Mouse (Mus musculus) monocyte, adult 2 months (primary cell): ENCODE data around the gene Mx1.

Source experiments
- DNase-seq, 2 experiments: peaks; one replicate each; pipeline ENCODE4 v3.0.0; 2022; ENCODE audit warnings: low spot score in 2 of 2, low read depth in 1 of 2

Mx1 gene

DNA sequence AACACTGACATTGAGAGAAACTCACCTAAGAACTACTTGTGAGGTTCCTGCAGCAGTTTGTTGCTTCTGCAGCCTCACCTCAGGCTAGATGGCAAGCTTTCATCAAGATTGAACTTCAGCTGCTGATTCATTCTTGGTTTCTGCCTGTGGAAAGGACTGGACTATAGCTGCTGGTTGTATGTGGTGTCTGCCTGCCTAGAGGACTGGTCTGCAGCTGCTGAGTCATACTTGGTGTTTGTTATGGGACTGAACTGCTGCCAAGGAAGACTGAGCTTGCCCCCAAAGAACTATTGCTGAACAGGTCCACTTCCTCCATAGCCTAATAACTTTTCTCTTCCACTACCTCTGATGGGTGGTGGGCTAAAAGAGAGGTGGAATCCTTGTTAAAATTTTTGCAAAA is 15.3 kb downstream of the Mx1 start:
- no peak for DNase-seq

DNA sequence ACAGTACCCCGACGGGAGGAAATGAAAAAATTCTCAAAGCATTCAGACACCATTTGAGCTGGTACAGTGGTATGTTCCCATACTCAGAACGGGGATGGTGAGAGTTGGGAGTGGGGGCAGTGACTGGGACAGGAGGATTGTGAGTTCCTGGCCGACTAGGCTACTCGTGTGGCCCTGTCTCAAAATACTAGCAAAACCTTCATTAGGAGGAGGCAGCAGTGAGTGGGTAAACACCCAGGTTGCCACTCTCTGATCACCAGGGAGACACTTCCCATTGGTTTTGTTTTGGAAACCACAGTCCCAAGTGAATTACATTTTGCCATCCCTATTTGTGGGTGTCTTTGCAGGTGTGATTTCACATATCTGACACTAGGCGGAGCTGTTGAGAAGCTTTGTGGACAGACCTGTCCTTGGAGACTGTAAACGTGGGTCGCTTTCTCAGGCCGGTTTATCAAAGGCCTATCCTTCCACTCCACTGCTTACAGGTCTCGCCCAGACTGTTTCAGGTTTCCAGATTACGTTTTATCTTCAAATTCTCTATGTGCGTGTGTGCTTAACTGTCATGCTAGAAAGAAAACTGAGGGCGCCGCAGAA is 18.9 kb downstream of the Mx1 start:
- no peak for DNase-seq

- no peak for DNase-seq
Observed at GRCm38 (mm10) chr16:97441967-97442366, 20.7 kb downstream of the Mx1 start.

GRCm38 (mm10) chr16:97438191-97438590 is 24.5 kb downstream of the Mx1 start:
- DNase-seq: no peak

GRCm38 (mm10) chr16:97437448-97438056 is 25.2 kb downstream of the Mx1 start:
- DNase-seq: no peak

DNA sequence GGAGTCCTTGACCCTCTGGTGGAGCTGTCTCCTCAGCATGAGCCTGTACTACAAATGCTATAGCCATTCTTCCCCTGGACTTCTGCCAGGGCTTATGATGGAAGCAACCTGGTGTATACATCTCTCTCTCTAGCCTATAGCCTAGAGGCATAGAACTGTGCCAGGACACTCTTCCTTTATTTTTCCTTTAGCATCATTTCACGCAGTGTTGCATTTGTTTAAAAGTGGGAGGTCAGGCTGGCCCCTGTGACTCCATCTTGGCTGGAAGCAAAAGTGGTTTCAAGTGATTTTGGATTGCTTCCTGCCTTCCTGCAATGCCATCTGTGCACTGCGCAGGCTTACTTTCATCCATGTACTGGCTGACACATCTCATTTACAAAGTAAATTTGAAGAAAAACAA is 28.5 kb downstream of the Mx1 start:
- no peak for DNase-seq

DNA sequence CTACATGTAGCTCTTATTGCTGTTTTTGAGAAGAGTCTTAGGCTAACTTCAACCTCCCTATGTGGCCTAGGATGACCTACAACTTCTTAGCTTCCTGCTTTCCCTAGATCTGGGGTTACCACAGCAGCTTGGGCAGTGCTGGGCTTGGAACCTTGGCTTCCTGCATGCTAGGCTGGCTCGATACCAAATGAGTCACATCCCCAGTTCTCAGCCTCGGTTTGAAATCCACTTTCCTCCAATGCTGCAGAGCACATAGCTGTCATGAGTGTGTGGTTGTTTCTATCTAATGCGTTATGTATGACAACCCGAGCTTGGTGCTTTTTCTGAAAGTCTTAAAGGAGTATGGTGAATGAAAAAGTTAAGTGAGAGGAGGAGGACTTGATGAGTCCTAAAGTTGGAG is 31.4 kb downstream of the Mx1 start:
- no peak for DNase-seq

GRCm38 (mm10) chr16:97430091-97430490 is 32.6 kb downstream of the Mx1 start:
- DNase-seq: no peak

DNA sequence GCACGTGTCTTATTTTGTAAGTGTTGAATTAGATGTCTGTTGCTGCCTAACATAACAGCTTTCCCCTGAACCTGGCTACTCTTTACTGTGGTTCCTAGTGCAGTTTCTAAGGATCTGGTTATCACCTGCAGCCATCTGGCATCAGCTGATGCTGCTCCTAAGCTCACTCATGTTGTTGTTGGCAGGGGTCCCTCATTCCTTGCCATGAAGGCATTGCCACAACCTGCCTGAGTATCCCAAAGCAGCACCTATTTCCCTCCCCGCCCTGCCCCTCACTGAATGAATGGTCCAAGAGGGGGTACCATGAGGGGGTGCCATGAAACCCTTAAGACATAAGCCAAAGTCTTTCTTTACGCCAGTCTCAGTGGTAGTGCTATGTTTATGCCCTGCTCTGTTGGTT is 34.7 kb downstream of the Mx1 start:
- no peak for DNase-seq

DNA sequence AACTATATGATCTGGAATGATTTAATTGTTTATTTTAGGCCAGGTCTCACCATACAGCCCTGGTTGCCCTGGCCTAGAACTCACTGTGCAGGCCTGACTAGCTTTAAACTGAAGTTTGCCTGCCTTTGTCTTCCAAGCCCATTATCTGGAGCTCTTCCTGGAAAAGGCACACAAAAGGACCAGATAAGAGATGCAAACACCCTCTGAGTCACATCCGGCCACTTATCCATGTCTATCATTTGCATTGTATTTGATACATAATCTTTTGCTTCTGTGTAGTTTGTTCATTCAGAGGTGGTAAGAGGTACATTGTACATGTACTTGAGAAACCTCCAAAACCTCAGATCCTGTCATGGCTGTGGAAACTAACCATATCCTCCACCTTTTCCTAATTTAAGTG is 39.1 kb downstream of the Mx1 start:
- DNase-seq: no peak

GRCm38 (mm10) chr16:97421671-97422070 is 41.0 kb downstream of the Mx1 start:
- DNase-seq: no peak

DNA sequence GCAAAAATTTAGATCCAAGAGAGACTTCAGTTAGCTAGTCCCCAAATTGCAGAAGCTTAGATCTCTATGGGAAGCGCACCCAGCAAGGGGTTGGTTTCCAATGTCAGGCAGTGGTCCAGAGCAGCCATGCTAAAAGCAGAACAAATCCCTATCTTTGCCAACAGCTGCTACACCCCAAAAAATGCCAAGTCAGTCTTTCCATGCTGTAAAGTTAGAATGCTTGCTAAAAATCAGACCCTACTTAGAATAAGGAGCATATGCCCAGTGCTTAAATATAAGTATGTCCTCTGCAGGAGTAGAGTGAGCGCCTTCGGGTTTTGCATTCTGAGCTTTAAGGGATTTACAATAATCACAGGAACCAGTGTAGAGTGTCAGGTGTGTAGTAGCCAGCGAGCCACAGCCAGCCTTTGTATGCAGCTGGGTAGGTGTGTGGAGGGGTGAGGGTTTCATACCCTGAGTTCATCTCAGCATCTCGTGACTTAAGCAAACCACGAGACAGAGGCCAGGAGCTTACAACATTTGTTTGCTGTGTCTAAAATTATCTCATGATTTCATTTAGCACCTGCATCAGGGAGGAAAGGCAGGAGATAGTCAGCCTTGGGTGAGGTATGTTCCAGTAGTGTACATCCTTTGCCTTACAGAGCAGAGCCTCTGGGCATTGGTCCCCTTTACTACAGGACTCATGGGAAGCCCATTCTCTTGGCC is 43.8 kb downstream of the Mx1 start:
- DNase-seq: no peak

DNA sequence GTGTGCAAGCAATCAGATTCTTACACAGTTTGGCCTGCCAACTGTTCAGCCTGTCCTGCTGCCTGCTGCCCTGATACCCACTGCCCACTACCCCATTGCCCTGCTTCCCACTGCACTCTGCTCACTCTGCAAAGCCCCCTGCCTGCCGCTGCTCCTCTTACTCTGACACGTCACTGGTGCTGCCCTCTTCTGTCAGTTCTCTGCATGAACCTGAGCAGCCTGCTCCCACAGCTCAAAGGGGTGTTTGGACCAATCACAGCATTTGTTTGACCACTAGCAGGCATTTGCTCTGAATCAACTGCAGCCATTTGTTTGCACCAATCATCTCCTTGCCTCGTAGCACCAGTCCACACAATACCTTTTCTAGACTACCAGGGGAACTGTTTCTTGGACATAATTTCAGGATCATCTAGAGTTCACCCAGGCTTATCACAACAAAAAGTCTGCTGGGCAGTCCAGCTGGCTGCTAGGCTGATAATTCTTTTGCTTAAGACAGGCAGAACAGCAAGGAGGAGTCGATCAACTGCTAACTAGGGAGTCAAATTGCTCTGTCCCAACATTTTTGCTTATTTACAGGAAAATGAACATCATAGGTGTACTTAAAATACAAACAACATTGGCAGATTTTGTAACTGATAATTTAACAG is 44.7 kb downstream of the Mx1 start:
- DNase-seq: no peak

DNA sequence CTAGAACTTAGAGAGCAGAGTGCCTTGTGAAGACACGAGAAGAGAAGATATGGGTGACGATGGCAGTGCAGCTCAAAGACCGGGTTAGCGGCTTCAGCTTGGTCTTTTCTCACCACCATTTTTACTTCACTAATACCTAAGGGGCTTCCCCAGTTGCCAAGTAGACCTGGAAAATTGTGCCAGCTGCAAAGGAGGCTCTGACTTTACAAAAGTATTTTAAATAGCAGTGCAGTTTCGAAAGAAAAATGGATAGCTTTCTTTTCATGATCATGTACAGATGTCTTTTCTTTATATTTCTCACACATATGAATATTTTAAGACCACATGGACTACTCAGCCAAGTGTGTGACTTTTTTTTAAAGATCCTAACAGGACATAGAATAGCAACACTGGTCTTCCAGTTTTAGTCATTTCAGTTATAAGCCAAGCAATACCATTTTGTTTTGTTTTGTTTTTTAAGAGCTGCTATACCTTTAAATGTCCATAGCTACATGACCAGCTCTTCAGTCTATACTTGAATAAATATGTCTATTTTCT is 57.2 kb downstream of the Mx1 start:
- no peak for DNase-seq

DNA sequence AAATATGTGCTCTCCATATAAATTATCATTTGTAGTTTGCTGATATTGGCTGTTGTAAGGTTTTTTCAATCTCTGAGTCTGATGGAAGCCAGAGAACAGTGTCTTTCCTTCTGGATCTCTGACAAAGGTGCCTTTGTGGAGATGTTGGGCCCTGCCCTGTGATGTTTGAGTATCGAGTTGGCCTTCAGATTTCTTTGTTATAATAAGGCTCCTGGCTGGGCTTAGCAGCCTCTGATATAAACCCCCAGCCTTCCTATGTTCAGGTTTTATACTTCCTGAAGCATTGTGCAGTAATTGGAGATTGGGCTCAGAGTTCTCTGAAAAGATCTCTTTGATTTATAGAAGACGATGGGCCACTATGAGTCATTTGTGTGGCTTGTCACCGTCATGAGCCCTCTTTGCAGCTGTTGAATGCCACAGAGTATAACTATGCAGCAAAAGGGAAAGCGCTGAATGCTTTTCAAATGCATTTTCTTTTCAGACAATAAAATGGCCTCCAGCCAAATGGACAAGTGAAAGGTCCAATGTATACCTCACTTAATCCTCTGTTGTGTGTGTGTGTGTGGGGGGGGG is 60.4 kb downstream of the Mx1 start:
- DNase-seq: no peak

DNA sequence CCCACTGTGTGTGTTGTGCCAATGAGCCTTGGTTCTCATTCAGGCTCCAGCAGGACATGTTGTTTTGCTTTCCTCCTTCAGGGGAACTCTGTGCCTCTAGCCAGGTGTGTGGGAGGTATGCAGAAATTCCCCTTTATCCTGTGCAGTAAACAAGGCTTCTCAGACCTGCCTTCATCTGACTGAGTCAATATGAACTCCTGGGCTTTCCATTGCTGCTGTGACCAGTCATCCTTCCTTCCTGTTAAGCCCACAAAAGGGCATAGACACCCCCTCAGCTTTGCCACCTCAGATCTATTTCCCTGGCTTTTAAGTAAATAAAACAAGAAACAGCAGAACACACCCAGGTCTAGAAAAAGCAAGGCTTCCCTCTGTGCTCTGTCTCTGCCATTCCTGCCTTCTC is 61.0 kb downstream of the Mx1 start:
- DNase-seq: no peak

GRCm38 (mm10) chr16:97399991-97400390 is 62.7 kb downstream of the Mx1 start:
- DNase-seq: no peak

DNA sequence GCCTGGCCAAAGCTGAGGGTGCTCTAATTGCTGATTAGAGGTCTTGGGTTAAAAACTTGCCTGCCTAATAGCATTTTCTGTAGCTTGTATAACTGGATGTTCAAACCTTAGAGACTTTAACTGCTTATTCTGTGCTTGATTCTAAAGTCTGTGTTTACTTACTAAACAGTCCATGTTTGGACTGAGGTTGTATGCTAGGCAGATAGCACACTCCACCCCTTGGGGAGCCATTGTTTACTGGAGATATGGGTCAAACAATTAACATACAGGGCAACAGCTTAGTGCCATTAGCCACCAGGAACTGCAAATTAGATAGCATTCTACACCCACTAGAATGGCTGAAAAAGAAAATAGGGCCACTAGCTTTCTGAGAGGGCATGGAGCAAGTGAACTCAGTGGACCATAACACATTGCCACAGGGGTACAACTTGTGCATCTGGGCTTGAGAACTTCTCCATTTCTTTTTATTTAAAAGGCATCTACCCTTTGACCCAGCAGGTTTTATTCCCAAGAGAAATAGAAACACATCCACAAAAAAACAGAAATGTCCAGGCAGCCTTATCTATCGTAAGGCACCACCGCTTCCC is 64.7 kb downstream of the Mx1 start:
- no peak for DNase-seq
